Mouse (Mus musculus) hindbrain, embryonic 12.5 days (tissue): ENCODE measurements at regions not wholly inside any gene's neighbourhood (a gene's known extent, or its start where the extent isn't known, plus 50 kb on each side); places are given as distances from the start of the nearest gene placed in this dataset.

Source experiments
- ATAC-seq: fragments of 200-750 bp; cut with Nextera tagmentation; 2 replicates; pipeline ENCODE4 v1.8.0; 2017; ENCODE audit warnings: moderate TSS enrichment; ENCODE audit not compliant: low FRiP score
- H3K27ac ChIP-seq: fragments of 300-500 bp; sonication (generic); 2 replicates; pipeline ENCODE4 v1.5.1; 2016; ENCODE audit warnings: mild to moderate bottlenecking
- H3K27me3 ChIP-seq: fragments of 300-500 bp; sonication (generic); 2 replicates; pipeline ENCODE4 v1.6.1; 2016; ENCODE audit warnings: mild to moderate bottlenecking
- H3K36me3 ChIP-seq: fragments of 300-500 bp; sonication (generic); 2 replicates; pipeline ENCODE4 v1.6.1; 2016; ENCODE audit warnings: mild to moderate bottlenecking
- H3K4me1 ChIP-seq: fragments of 300-500 bp; sonication (generic); 2 replicates; pipeline ENCODE4 v1.6.1; 2016
- H3K4me2 ChIP-seq: fragments of 300-500 bp; sonication (generic); replicated peaks from 2 replicates; pipeline ENCODE4 v1.6.1; 2016; ENCODE audit warnings: mild to moderate bottlenecking
- H3K4me3 ChIP-seq: fragments of 300-500 bp; sonication (generic); 2 replicates; pipeline ENCODE4 v1.5.1; 2016; ENCODE audit warnings: mild to moderate bottlenecking
- H3K9ac ChIP-seq: fragments of 300-500 bp; sonication (generic); 2 replicates; pipeline ENCODE4 v1.6.1; 2016; ENCODE audit warnings: mild to moderate bottlenecking, moderate library complexity
- H3K9me3 ChIP-seq: fragments of 300-500 bp; sonication (generic); replicated peaks from 2 replicates; pipeline ENCODE4 v1.6.1; 2016; ENCODE audit warnings: mild to moderate bottlenecking
- WGBS: fragments of 180-500 bp; shearing (Covaris S2); methylation state at CpG from one replicate; pipeline ENCODE4 v1.1.7; 2016; 5-methylcytosine and 5-hydroxymethylcytosine counted together

- H3K9me3 ChIP-seq = no peaks in the 10 kb centered on the region
- no peaks in the 10 kb centered on the region for H3K36me3 ChIP-seq
- ATAC-seq = no peak
- H3K4me3 ChIP-seq = no peak overlapping the region
- no peak overlapping the region for H3K9ac ChIP-seq
- H3K4me2 ChIP-seq = no peak overlapping the region
- H3K27ac ChIP-seq = no peak overlapping the region
- 88% methylated on average over 11 of the region's 11 CpGs for WGBS
- no peaks in the 10 kb centered on the region for H3K27me3 ChIP-seq
- no peaks in the 10 kb centered on the region for H3K4me1 ChIP-seq
These were observed 160.7 kb upstream of the Tgfbr2 start for GRCm38 (mm10) chr9:116335561-116336478.

- no peak for ATAC-seq
- Histone ChIP-seq H3K27ac (no peak overlapping the region), H3K9ac (no peak overlapping the region), H3K36me3 (no peaks in the 10 kb centered on the region), H3K4me3 (no peak overlapping the region), H3K4me1 (no peaks in the 10 kb centered on the region), H3K4me2 (no peak overlapping the region), H3K9me3 (no peaks in the 10 kb centered on the region), H3K27me3 (no peaks in the 10 kb centered on the region)
- WGBS = 72% methylated on average over 6 of the region's 6 CpGs
These were observed 158.8 kb upstream of the Tgfbr2 start for GRCm38 (mm10) chr9:116333956-116334463.

- peaks cover 3% of the 10 kb centered on the region; the same call in 1 of the 2 replicates for H3K4me1 ChIP-seq
- H3K27me3 ChIP-seq = no peaks in the 10 kb centered on the region
- no peaks in the 10 kb centered on the region for H3K9me3 ChIP-seq
- H3K4me3 ChIP-seq = no peak overlapping the region
- no peak overlapping the region for H3K27ac ChIP-seq
- WGBS = 78% methylated on average over 5 of the region's 5 CpGs
- no peak overlapping the region for H3K4me2 ChIP-seq
- no peak overlapping the region for H3K9ac ChIP-seq
- H3K36me3 ChIP-seq = no peaks in the 10 kb centered on the region
- no peak for ATAC-seq
These were observed 157.4 kb upstream of the Tgfbr2 start for GRCm38 (mm10) chr9:116332485-116333118.

- no peak for ATAC-seq
- 84% methylated on average over 2 of the region's 2 CpGs for WGBS
These were observed 156.2 kb upstream of the Tgfbr2 start for GRCm38 (mm10) chr9:116331406-116331805.

GRCm38 (mm10) chr9:116330796-116331195 is 155.6 kb upstream of the Tgfbr2 start:
- H3K27me3 ChIP-seq = no peaks in the 10 kb centered on the region
- WGBS = 78% methylated on average over 5 of the region's 5 CpGs
- no peaks in the 10 kb centered on the region for H3K9me3 ChIP-seq
- no peak overlapping the region for H3K9ac ChIP-seq
- H3K36me3 ChIP-seq = no peaks in the 10 kb centered on the region
- no peak overlapping the region for H3K4me2 ChIP-seq
- no peak overlapping the region for H3K4me3 ChIP-seq
- H3K27ac ChIP-seq = no peak overlapping the region
- no peak for ATAC-seq
- peaks cover 3% of the 10 kb centered on the region; the same call in 1 of the 2 replicates for H3K4me1 ChIP-seq

More at GRCm38 (mm10) chr9:116331406-116331805, 156.2 kb upstream of the Tgfbr2 start:
- Histone ChIP-seq H3K4me1 (peaks cover 3% of the 10 kb centered on the region; the same call in 1 of the 2 replicates), H3K27ac (no peak overlapping the region), H3K9me3 (no peaks in the 10 kb centered on the region), H3K4me2 (no peak overlapping the region), H3K36me3 (no peaks in the 10 kb centered on the region), H3K9ac (no peak overlapping the region), H3K27me3 (no peaks in the 10 kb centered on the region), H3K4me3 (no peak overlapping the region)

- H3K9ac ChIP-seq = no peak overlapping the region
- peaks cover 3% of the 10 kb centered on the region; the same call in 1 of the 2 replicates for H3K4me1 ChIP-seq
- no peak for ATAC-seq
- no peak overlapping the region for H3K4me3 ChIP-seq
- H3K4me2 ChIP-seq = no peak overlapping the region
- H3K27me3 ChIP-seq = no peaks in the 10 kb centered on the region
- no peaks in the 10 kb centered on the region for H3K9me3 ChIP-seq
- no peaks in the 10 kb centered on the region for H3K36me3 ChIP-seq
- H3K27ac ChIP-seq = no peak overlapping the region
- 85% methylated on average over 5 of the region's 5 CpGs for WGBS
These were observed 154.0 kb upstream of the Tgfbr2 start for GRCm38 (mm10) chr9:116329147-116329546.

GRCm38 (mm10) chr9:116328201-116328600 is 153.0 kb upstream of the Tgfbr2 start:
- Histone ChIP-seq H3K4me3 (no peak overlapping the region), H3K27ac (no peak overlapping the region), H3K9ac (no peak overlapping the region), H3K36me3 (no peaks in the 10 kb centered on the region), H3K27me3 (no peaks in the 10 kb centered on the region), H3K4me2 (no peak overlapping the region), H3K9me3 (no peaks in the 10 kb centered on the region), H3K4me1 (peaks cover 3% of the 10 kb centered on the region; the same call in 1 of the 2 replicates)
- no peak for ATAC-seq
- WGBS = 19% methylated on average over 3 of the region's 3 CpGs

- no peak overlapping the region for H3K27ac ChIP-seq
- no peak overlapping the region for H3K9ac ChIP-seq
- WGBS = 95% methylated on average over 2 of the region's 2 CpGs
- H3K4me3 ChIP-seq = no peak overlapping the region
- peaks cover 3% of the 10 kb centered on the region; the same call in 1 of the 2 replicates for H3K4me1 ChIP-seq
- H3K27me3 ChIP-seq = no peaks in the 10 kb centered on the region
- no peaks in the 10 kb centered on the region for H3K9me3 ChIP-seq
- no peak overlapping the region for H3K4me2 ChIP-seq
- ATAC-seq = no peak
- no peaks in the 10 kb centered on the region for H3K36me3 ChIP-seq
These were observed 151.9 kb upstream of the Tgfbr2 start for GRCm38 (mm10) chr9:116327080-116327479.

- no peak overlapping the region for H3K27ac ChIP-seq
- no peak overlapping the region for H3K9ac ChIP-seq
- no peaks in the 10 kb centered on the region for H3K36me3 ChIP-seq
- H3K9me3 ChIP-seq = no peaks in the 10 kb centered on the region
- H3K27me3 ChIP-seq = no peaks in the 10 kb centered on the region
- peaks cover 3% of the 10 kb centered on the region; the same call in 1 of the 2 replicates for H3K4me1 ChIP-seq
- ATAC-seq = no peak
- H3K4me3 ChIP-seq = no peak overlapping the region
- WGBS = 79% methylated on average over 4 of the region's 4 CpGs
- no peak overlapping the region for H3K4me2 ChIP-seq
These were observed 149.8 kb upstream of the Tgfbr2 start for GRCm38 (mm10) chr9:116324971-116325370.

GRCm38 (mm10) chr9:116323871-116324721 is 148.9 kb upstream of the Tgfbr2 start:
- Histone ChIP-seq H3K4me2 (no peak overlapping the region), H3K9ac (no peak overlapping the region), H3K27ac (no peak overlapping the region), H3K4me1 (peaks cover 3% of the 10 kb centered on the region; the same call in 1 of the 2 replicates), H3K36me3 (no peaks in the 10 kb centered on the region), H3K27me3 (no peaks in the 10 kb centered on the region), H3K9me3 (no peaks in the 10 kb centered on the region), H3K4me3 (no peak overlapping the region)
- 80% methylated on average over 9 of the region's 9 CpGs for WGBS
- ATAC-seq = no peak

- ATAC-seq = no peak
- Histone ChIP-seq H3K4me1 (no peaks in the 10 kb centered on the region), H3K27ac (no peak overlapping the region), H3K4me2 (no peak overlapping the region), H3K27me3 (no peaks in the 10 kb centered on the region), H3K9me3 (no peaks in the 10 kb centered on the region), H3K4me3 (no peak overlapping the region), H3K9ac (no peak overlapping the region), H3K36me3 (no peaks in the 10 kb centered on the region)
- WGBS = 91% methylated on average over 6 of the region's 6 CpGs
These were observed 146.7 kb upstream of the Tgfbr2 start for GRCm38 (mm10) chr9:116321908-116322307.

GRCm38 (mm10) chr9:116319421-116319820 is 144.3 kb upstream of the Tgfbr2 start:
- Histone ChIP-seq H3K4me3 (no peak overlapping the region), H3K9ac (no peak overlapping the region), H3K27ac (no peak overlapping the region), H3K9me3 (no peaks in the 10 kb centered on the region), H3K27me3 (no peaks in the 10 kb centered on the region), H3K36me3 (no peaks in the 10 kb centered on the region), H3K4me1 (no peaks in the 10 kb centered on the region), H3K4me2 (no peak overlapping the region)
- no peak for ATAC-seq
- 84% methylated on average over 3 of the region's 3 CpGs for WGBS
